Mouse (Mus musculus): ENCODE results near the gene Mbnl3.

DNA sequence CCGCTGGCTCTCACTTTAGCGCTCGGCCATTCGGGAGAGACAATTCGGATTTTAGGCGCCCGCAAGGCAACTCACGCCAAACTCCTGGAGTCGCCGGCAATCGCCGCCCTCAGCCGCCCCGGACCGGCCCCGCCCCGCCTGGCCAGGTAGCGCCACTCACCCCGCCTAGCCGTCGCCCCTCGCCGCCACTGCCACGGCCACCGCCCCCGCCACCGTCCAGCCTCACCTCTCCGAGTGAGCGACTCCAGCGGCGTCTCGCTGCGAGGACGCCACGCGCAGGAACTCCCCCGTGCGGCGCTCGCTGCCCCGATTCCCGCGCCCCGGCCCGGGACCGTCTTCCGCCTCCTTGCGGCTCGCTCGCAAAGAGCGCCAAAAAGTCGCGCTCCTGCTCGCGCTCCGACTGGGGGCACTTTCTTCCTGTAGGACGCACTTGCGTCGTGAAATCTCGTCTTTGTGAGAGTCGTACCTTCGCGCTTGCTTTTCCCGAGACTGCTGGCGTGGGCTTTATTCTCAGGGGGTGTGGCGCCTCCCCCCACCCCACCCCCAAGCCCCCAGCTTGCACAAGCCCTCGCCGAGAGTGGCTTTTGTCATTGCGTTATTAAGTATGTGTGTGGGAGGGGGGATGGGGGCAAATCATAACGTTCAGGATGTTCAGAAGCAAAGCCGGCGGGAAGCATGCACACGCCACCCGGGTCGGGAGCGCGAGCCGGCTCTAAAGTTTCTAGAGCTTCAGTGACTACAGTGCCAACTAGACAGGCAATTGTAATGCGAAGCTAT, 596 bp downstream of the Mbnl3 start:
- TF ChIP-seq POLR2A (IDR thresholded peaks at IDR 0.05; ENCODE audit: insufficient read length, low read depth) = no peak
- no peak for TF ChIP-seq MYOG (IDR thresholded peaks at IDR 0.05; ENCODE audit: control insufficient read depth in 1 of 3, insufficient read depth in 1 of 3, insufficient read length in 2 of 3, low read depth in 2 of 3)
- TF ChIP-seq USF1 (IDR thresholded peaks at IDR 0.05; ENCODE audit: low read depth) = no peak
- TF ChIP-seq MAX (IDR thresholded peaks at IDR 0.05; ENCODE audit: low read depth) = no peak
